Mouse (Mus musculus): ENCODE data around the gene Snrpd3. TPM values are rescaled to one million over a fixed set of nuclear protein-coding genes. Genes with fewer than 3 reads are reported as not detected.
"Not testable (repeated sequence)": the region's sequence is repeated elsewhere in the genome, so short reads cannot be mapped to it uniquely, and the experiment has no call there.

Gene Snrpd3
- polyA plus RNA-seq, 1 experiment = not detected

DNA sequence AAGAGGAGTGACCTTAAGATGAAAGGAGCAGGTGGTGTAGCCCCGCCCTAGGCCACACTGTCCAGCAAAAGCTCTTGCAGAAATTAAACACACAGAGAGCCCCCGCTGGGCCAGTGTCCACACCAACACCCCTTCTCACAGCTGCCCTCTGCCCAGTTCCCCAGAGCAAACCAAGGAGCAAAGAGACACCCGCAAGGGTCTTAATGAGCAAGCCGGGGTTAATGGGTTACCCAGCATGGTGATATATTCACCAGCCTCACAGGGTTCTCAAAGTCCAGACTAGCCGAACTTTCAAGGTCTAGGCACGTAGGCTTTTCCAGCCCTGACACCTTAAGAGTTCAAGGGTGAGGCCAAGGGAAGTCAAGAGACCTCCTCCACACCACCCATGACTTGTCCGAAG lies 48.6 kb downstream of the Snrpd3 start:
- H3K4me1 ChIP-seq (ENCODE audit: control insufficient read depth, insufficient read depth, low read length) = peaks cover 2% of the 10 kb centered on the region; the same call in 1 of the 2 replicates
- H3K4me3 ChIP-seq (ENCODE audit: insufficient read depth, low read depth, low read length) = no peak overlapping the region
- H3K27ac ChIP-seq (ENCODE audit: insufficient read depth, low read depth, low read length) = no peak overlapping the region
- no peak for TF ChIP-seq CTCF (IDR thresholded peaks at IDR 0.05; ENCODE audit: insufficient read depth, low read depth, low read length)
- no peak for TF ChIP-seq POLR2A (IDR thresholded peaks at IDR 0.05; ENCODE audit: insufficient read depth, low read depth, low read length)
- 86% methylated on average over 7 of the region's 7 CpGs for WGBS

DNA sequence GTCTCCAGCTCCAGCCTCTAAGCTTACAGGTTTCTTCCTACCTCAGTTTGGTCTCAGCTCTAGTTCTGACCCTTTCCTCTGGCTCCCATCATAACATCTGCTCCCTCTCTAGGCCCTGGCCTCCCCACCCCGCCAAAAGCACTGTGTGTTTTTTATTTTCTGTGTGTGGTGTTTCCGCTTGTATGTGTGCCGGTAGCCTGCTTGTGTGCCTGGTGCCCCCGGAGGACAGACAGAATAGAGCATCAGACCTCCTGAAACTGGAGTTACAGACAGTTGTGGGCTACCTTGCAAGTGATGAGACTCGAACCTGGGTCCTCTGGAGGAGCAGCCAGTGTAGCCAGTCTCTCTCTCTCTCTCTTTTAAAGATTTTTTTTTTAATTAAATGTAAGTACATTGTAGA lies 49.0 kb downstream of the Snrpd3 start:
- TF ChIP-seq CTCF (IDR thresholded peaks at IDR 0.05; ENCODE audit: insufficient read depth, low read depth, low read length) = no peak
- no peak for TF ChIP-seq POLR2A (IDR thresholded peaks at IDR 0.05; ENCODE audit: insufficient read depth, low read depth, low read length)

DNA sequence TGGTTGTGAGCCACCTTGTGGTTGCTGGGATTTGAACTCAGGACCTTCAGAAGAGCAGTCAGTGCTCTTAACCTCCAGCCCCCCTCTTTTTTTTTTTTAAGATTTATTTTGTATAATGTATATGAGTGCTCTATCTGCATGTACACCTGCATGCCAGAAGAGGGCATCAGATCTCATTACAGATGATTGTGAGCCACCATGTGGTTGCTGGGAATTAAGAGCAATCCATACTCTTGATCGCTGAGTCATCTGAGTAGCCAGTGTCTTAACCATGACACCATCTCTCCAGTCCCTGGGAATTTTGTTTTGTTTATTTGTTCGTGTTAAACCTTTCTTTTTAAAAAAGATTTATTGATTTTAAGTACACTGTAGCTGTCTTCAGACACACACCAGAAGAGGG lies 49.4 kb downstream of the Snrpd3 start:
- H3K27ac ChIP-seq (ENCODE audit: insufficient read depth, low read depth, low read length); H3K4me1 ChIP-seq (ENCODE audit: control insufficient read depth, insufficient read depth, low read length); H3K4me3 ChIP-seq (ENCODE audit: insufficient read depth, low read depth, low read length): not testable (repeated sequence)
- 82% methylated on average over 2 of the region's 2 CpGs for WGBS

More for the DNA sequence above, 49.0 kb downstream of the Snrpd3 start:
- H3K4me3 ChIP-seq (ENCODE audit: insufficient read depth, low read depth, low read length) = no peak overlapping the region
- 84% methylated on average over 5 of the region's 5 CpGs for WGBS
- peaks cover 2% of the 10 kb centered on the region; the same call in 1 of the 2 replicates for H3K4me1 ChIP-seq (ENCODE audit: control insufficient read depth, insufficient read depth, low read length)
- no peak overlapping the region for H3K27ac ChIP-seq (ENCODE audit: insufficient read depth, low read depth, low read length)

DNA sequence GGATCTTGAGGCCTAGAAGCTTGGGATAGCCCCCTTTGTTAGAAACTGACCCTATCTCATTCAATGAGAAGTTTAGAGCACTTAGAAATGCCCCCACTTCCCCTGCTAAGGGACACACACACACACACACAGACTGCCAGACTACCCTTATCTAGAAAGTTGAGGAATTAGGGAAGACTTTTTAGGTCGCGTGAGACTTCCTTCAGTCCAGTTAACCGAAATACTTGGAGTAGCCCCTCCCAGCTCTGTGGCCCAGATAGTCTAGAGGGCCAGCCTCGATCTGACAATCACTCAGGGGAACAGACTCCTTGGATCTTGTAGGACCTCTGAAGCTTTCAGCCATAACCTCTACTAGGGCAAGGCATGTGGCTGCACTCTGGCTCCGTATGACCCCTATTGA lies 50.7 kb downstream of the Snrpd3 start:
- WGBS = 55% methylated on average over 5 of the region's 5 CpGs
- peaks cover 2% of the 10 kb centered on the region; the same call in 1 of the 2 replicates for H3K4me1 ChIP-seq (ENCODE audit: control insufficient read depth, insufficient read depth, low read length)
- TF ChIP-seq POLR2A (IDR thresholded peaks at IDR 0.05; ENCODE audit: insufficient read depth, low read depth, low read length) (no peak), CTCF (IDR thresholded peaks at IDR 0.05; ENCODE audit: insufficient read depth, low read depth, low read length) (no peak)
- no peak overlapping the region for H3K4me3 ChIP-seq (ENCODE audit: insufficient read depth, low read depth, low read length)
- no peak overlapping the region for H3K27ac ChIP-seq (ENCODE audit: insufficient read depth, low read depth, low read length)

DNA sequence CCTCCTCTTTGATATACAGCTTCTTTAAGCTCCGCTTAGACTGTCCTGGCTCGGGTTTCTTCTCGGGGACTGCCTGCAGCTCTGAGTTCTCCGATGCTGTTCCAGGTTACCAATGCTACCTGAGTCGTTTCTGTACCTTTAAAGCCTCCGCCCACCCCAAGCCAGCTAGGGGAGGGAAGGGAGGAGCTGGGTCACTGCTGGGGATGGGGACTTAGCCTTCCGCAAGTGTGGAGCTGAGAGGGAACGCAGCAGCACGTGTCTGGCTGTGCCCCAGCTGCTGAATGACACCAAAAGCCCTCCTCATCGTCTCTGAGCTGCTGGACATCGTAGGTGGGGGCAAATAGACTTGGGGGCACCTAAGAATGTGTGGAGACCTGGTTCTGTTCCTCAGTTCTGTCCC lies 51.1 kb downstream of the Snrpd3 start:
- H3K27ac ChIP-seq (ENCODE audit: insufficient read depth, low read depth, low read length) = no peak overlapping the region
- no peak for TF ChIP-seq POLR2A (IDR thresholded peaks at IDR 0.05; ENCODE audit: insufficient read depth, low read depth, low read length)
- no peak for TF ChIP-seq CTCF (IDR thresholded peaks at IDR 0.05; ENCODE audit: insufficient read depth, low read depth, low read length)
- H3K4me3 ChIP-seq (ENCODE audit: insufficient read depth, low read depth, low read length) = no peak overlapping the region
- peaks cover 2% of the 10 kb centered on the region; the same call in 1 of the 2 replicates for H3K4me1 ChIP-seq (ENCODE audit: control insufficient read depth, insufficient read depth, low read length)
- WGBS = 22% methylated on average over 11 of the region's 11 CpGs

DNA sequence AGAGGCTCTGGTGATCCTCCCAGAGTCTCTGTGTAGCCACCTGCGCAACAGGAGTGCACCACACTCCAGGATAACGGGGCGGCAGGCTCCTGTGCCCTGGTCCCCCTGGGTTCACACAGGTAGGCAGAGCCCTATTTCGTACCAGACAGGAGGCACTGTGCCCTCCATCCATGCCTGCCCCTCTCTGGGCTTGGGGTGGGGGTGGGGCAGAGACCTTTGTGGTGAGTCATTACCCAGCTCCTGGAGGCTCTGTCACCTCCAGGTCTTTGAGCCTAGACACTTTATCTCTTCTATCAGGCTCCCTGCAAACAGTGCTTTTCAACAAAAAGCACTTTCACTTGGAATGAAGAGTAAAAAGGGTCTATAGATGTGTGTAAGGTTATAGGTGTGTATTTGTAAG lies 51.5 kb downstream of the Snrpd3 start:
- WGBS = 41% methylated on average over 4 of the region's 4 CpGs
- no peak for TF ChIP-seq CTCF (IDR thresholded peaks at IDR 0.05; ENCODE audit: insufficient read depth, low read depth, low read length)
- no peak for TF ChIP-seq POLR2A (IDR thresholded peaks at IDR 0.05; ENCODE audit: insufficient read depth, low read depth, low read length)

DNA sequence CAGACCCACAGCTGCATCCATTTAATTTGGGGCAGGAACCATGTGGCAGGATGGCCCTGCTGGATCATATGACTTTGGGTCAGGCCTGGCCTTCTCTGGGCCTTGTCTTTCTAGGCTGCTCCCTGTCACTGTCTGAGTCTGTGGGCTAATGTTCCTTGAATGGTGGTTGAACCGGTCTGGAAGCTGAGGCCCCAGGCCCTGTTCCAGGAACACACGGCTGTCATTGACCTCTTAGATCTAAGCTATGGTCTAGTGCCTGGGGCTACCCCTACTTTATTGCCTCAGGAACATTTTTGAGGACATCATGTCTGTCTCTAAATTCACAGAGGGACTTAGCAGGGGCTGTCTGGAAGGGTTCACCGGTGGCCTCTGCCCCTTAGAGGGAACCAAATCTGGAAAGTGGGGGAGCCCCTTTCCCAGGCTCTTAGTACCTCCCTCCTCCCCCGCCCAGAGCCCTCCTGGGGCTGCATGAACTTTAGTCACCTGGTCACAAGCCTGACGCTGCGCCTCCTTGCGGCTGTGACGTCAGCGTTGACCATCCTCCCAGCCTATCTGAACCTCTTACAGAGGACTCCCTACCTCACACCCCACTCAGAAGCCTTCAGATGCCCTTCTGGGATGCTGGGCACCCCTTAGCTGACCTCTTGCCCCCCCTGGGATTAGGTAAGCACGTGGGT lies 53.8 kb downstream of the Snrpd3 start:
- peaks cover 2% of the 10 kb centered on the region; the same call in 1 of the 2 replicates for H3K4me1 ChIP-seq (ENCODE audit: control insufficient read depth, insufficient read depth, low read length)
- H3K27ac ChIP-seq (ENCODE audit: insufficient read depth, low read depth, low read length) = no peak overlapping the region
- TF ChIP-seq POLR2A (IDR thresholded peaks at IDR 0.05; ENCODE audit: insufficient read depth, low read depth, low read length) (no peak), CTCF (IDR thresholded peaks at IDR 0.05; ENCODE audit: insufficient read depth, low read depth, low read length) (no peak)
- 48% methylated on average over 10 of the region's 10 CpGs for whole genome bisulfite sequencing
- no peak overlapping the region for H3K4me3 ChIP-seq (ENCODE audit: insufficient read depth, low read depth, low read length)

More for the DNA sequence above, 51.5 kb downstream of the Snrpd3 start:
- Histone ChIP-seq H3K4me1 (ENCODE audit: control insufficient read depth, insufficient read depth, low read length) (peaks cover 2% of the 10 kb centered on the region; the same call in 1 of the 2 replicates), H3K4me3 (ENCODE audit: insufficient read depth, low read depth, low read length) (no peak overlapping the region), H3K27ac (ENCODE audit: insufficient read depth, low read depth, low read length) (no peak overlapping the region)

DNA sequence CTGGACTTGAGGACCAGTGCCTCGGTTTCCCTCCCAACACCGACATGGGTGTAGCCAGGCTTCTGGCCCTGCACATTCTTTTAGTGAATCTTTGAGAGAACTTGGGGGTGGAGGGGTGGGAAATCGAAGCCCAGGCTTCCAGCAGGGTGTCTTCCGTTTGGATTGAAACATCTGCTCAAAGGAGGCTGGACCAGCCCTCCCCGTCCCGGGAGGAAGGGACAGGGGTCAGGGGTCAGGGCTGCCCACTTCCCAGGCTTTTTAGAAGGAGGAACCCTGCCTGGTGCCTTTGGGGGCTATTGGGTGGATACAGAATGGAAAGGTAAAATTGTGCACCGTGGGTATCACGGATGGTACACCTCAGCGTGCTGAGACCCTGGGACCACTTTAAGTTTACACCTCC lies 54.6 kb downstream of the Snrpd3 start:
- Histone ChIP-seq H3K27ac (ENCODE audit: insufficient read depth, low read depth, low read length) (no peak overlapping the region), H3K4me1 (ENCODE audit: control insufficient read depth, insufficient read depth, low read length) (peaks cover 2% of the 10 kb centered on the region; the same call in 1 of the 2 replicates), H3K4me3 (ENCODE audit: insufficient read depth, low read depth, low read length) (no peak overlapping the region)
- no peak for TF ChIP-seq POLR2A (IDR thresholded peaks at IDR 0.05; ENCODE audit: insufficient read depth, low read depth, low read length)
- TF ChIP-seq CTCF (IDR thresholded peaks at IDR 0.05; ENCODE audit: insufficient read depth, low read depth, low read length) = no peak
- WGBS = 49% methylated on average over 9 of the region's 9 CpGs

DNA sequence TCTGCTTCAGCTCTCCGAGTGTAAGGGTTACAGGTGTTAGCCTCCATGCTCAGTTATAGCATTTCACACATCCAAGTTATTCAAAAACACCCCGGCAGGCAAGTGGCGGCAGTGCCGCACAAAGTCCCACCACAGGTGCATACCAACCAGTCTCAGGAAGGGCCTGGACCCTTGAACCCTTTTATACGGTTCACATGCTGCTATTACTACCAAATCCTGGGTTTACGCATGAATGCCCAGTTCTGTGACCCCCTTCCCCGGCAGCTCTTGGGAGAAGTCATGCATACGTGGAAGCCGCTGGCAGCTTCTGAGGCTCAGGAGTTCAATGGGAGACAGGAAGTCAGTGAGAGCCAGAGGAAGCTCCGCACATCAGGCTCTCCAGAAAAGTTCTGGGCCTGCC lies 55.8 kb downstream of the Snrpd3 start:
- 68% methylated on average over 10 of the region's 10 CpGs for WGBS
- TF ChIP-seq POLR2A (IDR thresholded peaks at IDR 0.05; ENCODE audit: insufficient read depth, low read depth, low read length) (no peak), CTCF (IDR thresholded peaks at IDR 0.05; ENCODE audit: insufficient read depth, low read depth, low read length) (no peak)
- H3K4me3 ChIP-seq (ENCODE audit: insufficient read depth, low read depth, low read length) = no peak overlapping the region
- no peak overlapping the region for H3K27ac ChIP-seq (ENCODE audit: insufficient read depth, low read depth, low read length)
- H3K4me1 ChIP-seq (ENCODE audit: control insufficient read depth, insufficient read depth, low read length) = peaks cover 2% of the 10 kb centered on the region; the same call in 1 of the 2 replicates
